Mouse (Mus musculus): ENCODE results near the gene Fam189b.

DNA sequence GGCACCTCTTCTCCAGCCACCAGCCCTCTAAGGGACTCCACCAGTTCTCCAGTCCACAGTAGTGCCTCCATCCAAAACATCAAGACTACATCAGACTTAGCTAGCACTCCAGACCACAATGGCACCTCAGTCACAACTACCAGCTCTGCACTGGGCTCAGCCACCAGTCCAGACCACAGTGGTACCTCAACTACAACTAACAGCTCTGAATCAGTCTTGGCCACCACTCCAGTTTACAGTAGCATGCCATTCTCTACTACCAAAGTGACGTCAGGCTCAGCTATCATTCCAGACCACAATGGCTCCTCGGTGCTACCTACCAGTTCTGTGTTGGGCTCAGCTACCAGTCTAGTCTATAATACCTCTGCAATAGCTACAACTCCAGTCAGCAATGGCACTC lies 47.6 kb downstream of the Fam189b start:
- TF ChIP-seq POLR2A (IDR thresholded peaks at IDR 0.05; ENCODE audit: insufficient read depth, low read depth, low read length): no peak
- TF ChIP-seq CTCF (IDR thresholded peaks at IDR 0.05): no peak
- TF ChIP-seq EP300 (IDR thresholded peaks at IDR 0.05; ENCODE audit: insufficient read depth, low read depth, low read length): no peak
